Mouse (Mus musculus) heart, embryonic 10.5 days (tissue): Measurements from ENCODE around the gene Stpg4. TPM values are rescaled to one million over a fixed set of nuclear protein-coding genes. Genes with fewer than 3 reads are reported as not detected.

Experiments used
- DNase-seq: peaks from one replicate; pipeline ENCODE4 v3.0.0-alpha.2; 2017; ENCODE audit warnings: low spot score
- H3K27ac ChIP-seq: fragments of 300-500 bp; sonication (generic); 2 replicates; pipeline ENCODE4 v1.5.1; 2016; ENCODE audit warnings: mild to moderate bottlenecking
- H3K27me3 ChIP-seq: fragments of 300-500 bp; sonication (generic); 2 replicates; pipeline ENCODE4 v1.6.1; 2016; ENCODE audit warnings: mild to moderate bottlenecking; ENCODE audit not compliant: poor library complexity, insufficient read depth, severe bottlenecking
- H3K36me3 ChIP-seq: fragments of 300-500 bp; sonication (generic); 2 replicates; pipeline ENCODE4 v1.6.1; 2016; ENCODE audit warnings: mild to moderate bottlenecking, moderate library complexity
- H3K4me1 ChIP-seq: fragments of 300-500 bp; sonication (generic); 2 replicates; pipeline ENCODE4 v1.6.1; 2016; ENCODE audit warnings: mild to moderate bottlenecking
- H3K4me3 ChIP-seq: fragments of 300-500 bp; sonication (generic); 2 replicates; pipeline ENCODE4 v1.5.1; 2016; ENCODE audit warnings: mild to moderate bottlenecking, moderate library complexity
- H3K9me3 ChIP-seq: fragments of 300-500 bp; sonication (generic); 2 replicates; pipeline ENCODE4 v1.6.1; 2016; ENCODE audit warnings: mild to moderate bottlenecking, moderate library complexity
- WGBS: fragments of 180-500 bp; shearing (Covaris S2); methylation state at CpG from one replicate; pipeline ENCODE4 v1.1.7; 2016; 5-methylcytosine and 5-hydroxymethylcytosine counted together
- polyA plus RNA-seq: library from polyadenylated mRNA; unstranded; fragments of >200 nt; fragmentation: Nextera tagmentation; extraction: Ambion mirVana; gene quantifications from 2 replicates; pipeline ENCODE4 v1.2.1, GENCODE M21; 2016

The Stpg4 gene
- polyA plus RNA-seq, 1 experiment from 2014 or later, result not detected

DNA sequence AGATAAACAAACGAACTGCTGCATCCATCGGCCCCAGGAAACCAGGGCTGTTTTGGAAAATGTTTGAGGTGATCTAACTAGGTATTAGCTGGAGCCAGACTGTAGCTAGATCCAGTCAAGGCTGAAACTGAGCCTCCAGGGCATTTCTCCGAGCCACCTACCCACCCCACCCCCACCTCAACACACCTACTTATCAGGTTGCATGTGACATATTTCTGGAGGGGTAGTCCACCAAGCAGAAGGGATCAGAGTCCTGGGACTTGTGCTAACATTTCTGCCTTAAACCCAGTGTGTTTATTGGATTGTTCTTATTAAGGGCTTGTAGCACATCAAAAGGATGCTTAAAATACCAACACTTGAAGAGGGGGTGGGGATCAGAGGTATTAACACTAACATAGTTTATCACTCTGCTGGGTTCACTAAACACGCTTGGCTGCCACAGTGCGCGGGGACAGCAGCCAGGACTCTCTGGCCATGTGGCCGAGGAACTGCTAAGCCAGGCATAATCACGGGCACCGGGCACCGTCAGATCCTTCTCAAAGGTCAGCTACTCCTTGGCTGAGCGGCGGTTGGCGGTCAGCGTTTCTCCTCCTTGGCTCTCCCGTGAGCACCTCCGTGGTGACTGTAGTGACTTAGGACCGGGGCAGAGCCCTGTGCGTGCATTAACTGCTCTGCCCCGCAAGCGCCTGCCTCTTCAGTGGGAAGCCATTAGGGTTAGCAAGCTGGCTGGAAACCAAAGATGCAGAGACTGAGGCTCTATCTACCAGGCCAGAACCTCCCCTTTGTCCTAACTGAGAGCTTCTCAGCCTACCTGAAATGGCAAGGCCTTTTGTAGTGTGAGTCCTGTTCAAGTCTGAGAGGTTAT is 76.1 kb downstream of the Stpg4 start:
- 18% methylated on average over 20 of the region's 20 CpGs for WGBS
- Histone ChIP-seq H3K36me3 (no peaks in the 10 kb centered on the region), H3K27me3 (no peaks in the 10 kb centered on the region), H3K27ac (peak overlapping the region; percentile 88), H3K9me3 (no peaks in the 10 kb centered on the region), H3K4me3 (peak overlapping the region; percentile 45), H3K4me1 (peaks cover 79% of the 10 kb centered on the region)
- DNase-seq, result no peak

DNA sequence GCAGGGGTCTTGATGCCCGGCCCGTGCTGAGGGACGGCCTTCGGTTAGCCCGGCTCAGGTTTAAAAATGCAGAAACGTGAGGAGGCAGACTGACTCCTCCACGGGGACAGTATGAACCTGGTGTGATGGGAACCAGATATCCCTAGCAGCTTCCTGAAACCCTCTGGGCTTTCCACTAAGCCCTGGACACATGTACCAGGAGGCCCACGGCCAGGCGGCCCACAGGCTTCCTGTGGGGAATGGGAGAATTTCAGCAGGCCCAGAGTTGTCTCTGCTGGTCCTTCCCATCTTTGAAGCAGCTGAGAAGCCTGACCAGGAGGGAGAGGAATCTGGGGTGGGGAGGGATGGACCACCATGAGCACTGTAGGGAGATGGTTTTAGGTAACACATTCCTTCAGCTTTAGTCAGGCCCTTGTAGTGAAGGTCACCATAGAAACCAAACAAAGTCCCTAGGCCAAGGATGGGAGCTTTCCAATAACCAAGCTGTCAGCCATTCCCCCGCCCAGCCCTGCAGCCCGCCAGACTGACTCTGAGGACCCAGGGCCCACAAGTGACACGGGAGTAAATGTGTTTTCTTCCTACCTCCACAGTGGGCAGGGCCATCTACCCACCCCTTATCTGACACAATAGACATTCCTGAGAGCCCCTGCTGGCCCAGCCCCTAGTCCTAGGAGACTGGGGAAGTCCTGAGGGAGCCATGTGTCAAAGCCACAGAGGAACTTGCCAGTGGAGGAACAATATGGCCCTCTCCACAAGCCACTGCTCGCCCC is 76.9 kb downstream of the Stpg4 start:
- peak overlapping the region; percentile 88 for H3K27ac ChIP-seq
- no peak for DNase-seq
- H3K4me3 ChIP-seq, result no peak overlapping the region
- no peaks in the 10 kb centered on the region for H3K27me3 ChIP-seq
- no peaks in the 10 kb centered on the region for H3K9me3 ChIP-seq
- peaks cover 76% of the 10 kb centered on the region for H3K4me1 ChIP-seq
- 27% methylated on average over 13 of the region's 13 CpGs for WGBS
- H3K36me3 ChIP-seq, result no peaks in the 10 kb centered on the region

DNA sequence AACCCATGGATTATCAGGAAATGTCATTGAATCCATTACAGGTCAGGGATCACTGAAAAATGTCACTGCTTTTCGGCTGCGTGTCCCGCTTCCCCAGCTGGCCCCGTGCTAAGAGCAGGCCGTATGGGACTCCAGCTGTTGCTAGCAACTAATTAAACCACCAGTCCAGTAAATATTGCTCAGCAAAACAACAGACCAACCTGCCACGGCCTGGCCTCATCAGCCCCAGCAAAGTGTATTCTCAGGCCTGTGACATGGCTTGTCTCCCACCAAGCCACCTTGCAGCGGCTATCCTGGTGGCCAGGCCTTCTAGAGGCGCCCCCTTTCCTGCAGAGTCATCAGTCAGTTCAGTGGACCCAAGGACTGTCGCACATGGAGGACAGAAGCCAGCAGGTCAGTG is 78.0 kb downstream of the Stpg4 start:
- 85% methylated on average over 9 of the region's 9 CpGs for WGBS
- peak overlapping the region; percentile 88 for H3K27ac ChIP-seq
- peaks cover 70% of the 10 kb centered on the region for H3K4me1 ChIP-seq
- H3K4me3 ChIP-seq, result no peak overlapping the region
- no peak for DNase-seq
- no peaks in the 10 kb centered on the region for H3K9me3 ChIP-seq
- no peaks in the 10 kb centered on the region for H3K36me3 ChIP-seq
- no peaks in the 10 kb centered on the region for H3K27me3 ChIP-seq

DNA sequence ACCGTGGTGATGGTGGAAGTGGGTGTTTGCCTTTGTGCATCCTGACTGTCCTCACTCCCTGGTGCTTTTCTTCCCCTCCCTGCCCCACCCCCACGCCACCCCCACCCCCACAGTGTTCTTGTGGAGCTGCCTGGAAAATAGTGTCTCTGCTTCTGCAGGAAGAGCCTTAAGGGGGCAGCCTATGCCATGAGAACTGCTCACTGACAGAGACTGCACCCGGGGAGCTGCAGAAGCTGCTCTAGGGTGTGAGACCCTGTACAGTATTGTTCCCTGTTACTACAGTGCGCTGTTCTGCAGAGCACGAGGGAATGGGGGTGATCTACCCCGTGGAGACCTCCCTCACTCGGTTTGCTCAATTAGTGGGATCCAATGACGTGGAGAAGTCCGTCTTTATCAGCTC is 78.5 kb downstream of the Stpg4 start:
- H3K27ac ChIP-seq, result peak overlapping the region; percentile 57; the same call in 1 of the 2 replicates
- peaks cover 68% of the 10 kb centered on the region for H3K4me1 ChIP-seq
- DNase-seq, result no peak
- no peak overlapping the region for H3K4me3 ChIP-seq
- H3K27me3 ChIP-seq, result no peaks in the 10 kb centered on the region
- H3K36me3 ChIP-seq, result no peaks in the 10 kb centered on the region
- WGBS, result 29% methylated on average over 9 of the region's 9 CpGs
- no peaks in the 10 kb centered on the region for H3K9me3 ChIP-seq

DNA sequence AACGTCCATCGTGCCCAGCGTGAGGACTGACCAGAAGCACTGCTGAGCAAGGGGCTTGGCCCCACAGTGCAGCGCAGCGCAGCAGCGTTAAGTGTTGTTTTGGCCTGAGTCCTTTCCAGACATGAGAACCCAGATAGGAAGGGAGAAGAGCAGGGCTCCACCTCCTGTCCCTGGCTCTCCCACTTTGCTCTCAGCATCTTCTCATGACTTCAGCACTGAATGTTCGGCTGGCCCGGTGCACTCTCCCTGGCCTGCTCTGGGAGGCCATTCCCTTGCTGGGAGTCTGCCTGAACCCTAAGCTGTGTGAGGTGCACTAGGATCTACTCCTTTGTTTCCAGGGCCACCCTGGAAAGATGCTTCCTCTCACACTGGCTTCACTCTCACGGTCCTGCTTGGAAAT is 79.2 kb downstream of the Stpg4 start:
- Histone ChIP-seq H3K9me3 (no peaks in the 10 kb centered on the region), H3K27ac (peak overlapping the region; percentile 57; the same call in 1 of the 2 replicates), H3K4me1 (peaks cover 65% of the 10 kb centered on the region), H3K27me3 (no peaks in the 10 kb centered on the region), H3K4me3 (no peak overlapping the region), H3K36me3 (no peaks in the 10 kb centered on the region)
- no peak for DNase-seq
- WGBS, result 27% methylated on average over 9 of the region's 9 CpGs

DNA sequence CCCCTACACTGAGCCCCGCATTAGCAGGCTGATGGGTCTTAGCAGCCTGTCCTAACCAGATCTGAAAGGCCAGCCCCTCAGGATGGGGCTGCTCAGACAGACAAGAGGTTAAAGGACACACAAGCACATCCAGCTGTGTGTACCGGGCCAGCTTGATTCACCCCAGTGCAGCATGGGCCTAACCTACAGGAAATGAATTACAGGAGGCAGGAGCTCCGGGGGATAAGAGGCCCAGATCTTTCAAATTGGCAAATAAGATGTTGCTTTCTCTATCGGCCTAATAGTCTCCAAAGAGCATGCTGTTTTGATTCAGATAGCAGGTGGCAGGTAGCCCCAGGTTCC is 82.3 kb downstream of the Stpg4 start:
- no peak overlapping the region for H3K4me3 ChIP-seq
- DNase-seq, result no peak
- WGBS, result 60% methylated on average over 4 of the region's 4 CpGs
- H3K4me1 ChIP-seq, result peaks cover 43% of the 10 kb centered on the region
- H3K27me3 ChIP-seq, result no peaks in the 10 kb centered on the region; the same call in 1 of the 2 replicates
- H3K9me3 ChIP-seq, result no peaks in the 10 kb centered on the region
- no peaks in the 10 kb centered on the region for H3K36me3 ChIP-seq
- H3K27ac ChIP-seq, result no peak overlapping the region

DNA sequence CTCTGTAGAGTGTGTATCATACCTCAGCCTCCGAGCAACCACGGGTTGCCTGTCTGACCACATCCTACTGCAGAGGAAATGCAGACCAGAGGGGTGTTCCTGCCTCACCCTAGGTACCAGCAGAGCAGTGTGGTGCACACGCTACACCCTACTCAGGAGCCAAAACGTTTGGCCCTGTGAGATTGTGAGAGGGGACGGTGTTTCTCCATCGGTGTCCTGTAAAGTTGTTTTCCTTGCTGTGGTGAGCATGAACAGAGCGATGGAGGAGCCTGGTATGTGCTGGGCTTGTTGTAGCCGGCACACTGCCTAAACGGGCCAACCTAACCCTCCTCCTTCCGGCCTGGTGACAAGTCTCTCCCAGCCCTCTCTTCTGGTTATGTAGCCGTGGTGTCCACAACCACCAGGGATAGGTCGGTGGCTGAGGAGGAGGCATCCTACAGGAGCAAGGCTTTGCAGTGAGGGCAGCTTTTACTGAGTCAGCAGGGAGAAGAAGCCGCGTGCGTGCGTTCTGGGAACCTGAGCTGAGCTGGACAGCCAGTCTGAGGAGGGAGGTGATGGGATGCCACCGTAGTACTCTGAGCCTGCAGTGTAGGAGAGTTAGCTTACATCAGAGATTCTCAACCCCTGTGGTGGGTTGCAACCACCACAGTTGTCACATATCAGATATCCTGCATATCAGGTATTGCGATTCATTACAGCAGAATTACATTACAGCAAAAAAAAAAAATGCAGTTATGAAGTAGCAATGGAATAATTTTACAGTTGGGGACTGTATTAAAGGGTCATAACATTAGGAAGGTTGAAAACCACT is 82.9 kb downstream of the Stpg4 start:
- WGBS, result 72% methylated on average over 18 of the region's 18 CpGs
- no peaks in the 10 kb centered on the region; the same call in 1 of the 2 replicates for H3K27me3 ChIP-seq
- H3K27ac ChIP-seq, result no peak overlapping the region
- peaks cover 37% of the 10 kb centered on the region for H3K4me1 ChIP-seq
- H3K36me3 ChIP-seq, result no peaks in the 10 kb centered on the region
- no peak overlapping the region for H3K4me3 ChIP-seq
- H3K9me3 ChIP-seq, result no peaks in the 10 kb centered on the region
- DNase-seq, result no peak

DNA sequence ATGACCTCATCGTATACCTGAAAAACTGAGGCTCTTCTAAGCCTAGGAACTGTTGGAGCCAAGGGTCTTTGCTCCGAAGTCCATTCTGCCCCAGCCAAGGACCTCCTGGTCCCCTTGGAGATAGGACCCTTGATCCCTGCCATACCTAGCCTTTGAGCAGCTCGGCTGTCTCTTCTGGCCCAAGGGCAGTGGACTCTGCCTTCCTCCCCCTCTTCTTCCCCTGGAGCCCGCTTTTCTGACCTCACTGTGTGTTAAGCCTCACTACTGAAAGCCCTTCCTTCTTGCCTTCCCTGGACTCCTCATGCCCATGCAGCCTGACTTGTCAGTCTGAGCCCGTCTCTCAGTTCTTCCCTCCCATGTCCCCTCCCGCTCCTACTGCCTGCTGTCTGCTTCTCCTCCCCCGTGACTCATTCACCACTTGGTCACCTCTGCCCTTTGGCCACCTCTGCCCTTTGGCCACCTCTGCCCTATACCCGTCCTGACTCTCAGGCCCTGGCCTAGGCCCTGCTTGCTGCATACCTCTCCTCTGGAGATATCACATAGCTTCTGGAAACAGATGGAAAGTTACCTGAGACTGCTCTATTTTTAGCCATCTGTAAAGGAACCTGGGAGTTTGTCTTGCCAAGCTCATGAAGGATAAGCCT is 84.4 kb downstream of the Stpg4 start:
- no peak overlapping the region for H3K27ac ChIP-seq
- H3K9me3 ChIP-seq, result no peaks in the 10 kb centered on the region
- H3K36me3 ChIP-seq, result no peaks in the 10 kb centered on the region
- 68% methylated on average over 8 of the region's 8 CpGs for WGBS
- no peaks in the 10 kb centered on the region; the same call in 1 of the 2 replicates for H3K27me3 ChIP-seq
- H3K4me1 ChIP-seq, result peaks cover 27% of the 10 kb centered on the region
- H3K4me3 ChIP-seq, result no peak overlapping the region
- DNase-seq, result no peak

Other genes with a start within 250 kb of the Stpg4 start
- 77.8 and 82.7 TPM in 2 replicates for gene Mcfd2, start 161.8 kb downstream of the Stpg4 start, polyA plus RNA-seq
- 2.8 and 4.7 TPM in 2 replicates for gene Ttc7, start 144.9 kb downstream of the Stpg4 start, polyA plus RNA-seq
- gene Calm2, start 19.2 kb upstream of the Stpg4 start, polyA plus RNA-seq, result 738 and 942 TPM in 2 replicates
- gene Epcam, start 208.2 kb upstream of the Stpg4 start, polyA plus RNA-seq, result 7.4 and 33.9 TPM in 2 replicates
- 63.8 and 75.1 TPM in 2 replicates for gene Msh2, start 244.6 kb upstream of the Stpg4 start, polyA plus RNA-seq